In genomic region chr6:125489881-125490559, GRCm38 (mm10) we compare ENCODE assay signal across 9 mouse cellular contexts. TPM values are rescaled to one million over a fixed set of nuclear protein-coding genes. Genes with fewer than 3 reads are reported as not detected.
DNase-seq lines count a peak whose midpoint lies in the region; ATAC-seq and TF ChIP-seq lines count a peak whose summit lies in the region.
"Had no signal": no experiment of that assay in that cellular context is flagged by ENCODE, and none has a peak within 500 bp of the region (broad histone marks: within the 10 kb centered on the region; RNA-seq: fewer than 3 reads in every experiment).

No protein-coding gene starts in this region.

- no peaks in the 10 kb centered on the region; the same call in 1 of the 2 replicates for H3K36me3 ChIP-seq in intestine, postnatal 0 days (ENCODE audit: control insufficient read depth, insufficient read depth)
- H3K36me3 ChIP-seq in intestine, embryonic 15.5 days = no peaks in the 10 kb centered on the region
- H3K36me3 ChIP-seq in E14TG2a.4 (ENCODE audit: insufficient read depth, low read length) = peaks cover 57% of the 10 kb centered on the region
- H3K36me3 ChIP-seq in limb, embryonic 13.5 days = no peaks in the 10 kb centered on the region

- H3K27me3 ChIP-seq in intestine, postnatal 0 days (replicated peaks; ENCODE audit: control insufficient read depth, insufficient read depth, low read length) = no peaks in the 10 kb centered on the region
- no peaks in the 10 kb centered on the region for H3K27me3 ChIP-seq in intestine, embryonic 15.5 days (replicated peaks)
- no peaks in the 10 kb centered on the region for H3K27me3 ChIP-seq in E14TG2a.4 (ENCODE audit: insufficient read depth, low read length)
- H3K27me3 ChIP-seq in limb, embryonic 13.5 days = peaks cover 17% of the 10 kb centered on the region

- H3K4me3 ChIP-seq in intestine, postnatal 0 days (ENCODE audit: low read depth, low read length) = no peak overlapping the region
- H3K4me3 ChIP-seq in intestine, embryonic 15.5 days (replicated peaks) = no peak overlapping the region
- H3K4me3 ChIP-seq in E14TG2a.4 (replicated peaks; ENCODE audit: low read length) = peak overlapping the region; percentile 63
- no peak overlapping the region for H3K4me3 ChIP-seq in limb, embryonic 13.5 days

- H3K4me1 ChIP-seq in intestine, postnatal 0 days (replicated peaks; ENCODE audit: control insufficient read depth, insufficient read depth, low read length) = 0 out of 2 replicates have a peak, but pooled peaks cover 6% of the 10 kb centered on the region
- peaks cover 11% of the 10 kb centered on the region for H3K4me1 ChIP-seq in intestine, embryonic 15.5 days (replicated peaks)
- peaks cover 90% of the 10 kb centered on the region for H3K4me1 ChIP-seq in E14TG2a.4 (replicated peaks; ENCODE audit: low read depth, low read length)
- peaks cover 66% of the 10 kb centered on the region for H3K4me1 ChIP-seq in limb, embryonic 13.5 days

- TF ChIP-seq CTCF in intestine, postnatal 0 days (IDR thresholded peaks at IDR 0.05; ENCODE audit: low read depth) = peak; percentile 33
- TF ChIP-seq CTCF in E14TG2a.4 (conservative IDR thresholded peaks at IDR 0.05; ENCODE audit: low read length) = no peak

- WGBS in intestine, postnatal 0 days = 86% methylated on average over 11 of the region's 11 CpGs
- WGBS in intestine, embryonic 15.5 days = 81% methylated on average over 11 of the region's 11 CpGs
- WGBS in limb, embryonic 13.5 days = 73% methylated on average over 11 of the region's 11 CpGs

- no peak overlapping the region for H3K4me2 ChIP-seq in intestine, postnatal 0 days (replicated peaks; ENCODE audit: low read depth)
- H3K4me2 ChIP-seq in intestine, embryonic 15.5 days (replicated peaks) = no peak overlapping the region
- peak overlapping the region; percentile 25; the same call in 1 of the 2 replicates for H3K4me2 ChIP-seq in limb, embryonic 13.5 days (replicated peaks)
- H3K4me2 ChIP-seq: lung, embryonic 14.5 days had no signal

- H3K27ac ChIP-seq in intestine, postnatal 0 days (ENCODE audit: low read depth, low read length) = no peak overlapping the region
- H3K27ac ChIP-seq in intestine, embryonic 15.5 days = no peak overlapping the region
- peak overlapping the region; percentile 67 for H3K27ac ChIP-seq in limb, embryonic 13.5 days

- H3K9me3 ChIP-seq in intestine, postnatal 0 days (ENCODE audit: control insufficient read depth) = no peaks in the 10 kb centered on the region
- H3K9me3 ChIP-seq in intestine, embryonic 15.5 days = no peaks in the 10 kb centered on the region
- H3K9me3 ChIP-seq in E14TG2a.4 (ENCODE audit: low read length) = no peaks in the 10 kb centered on the region
- H3K9me3 ChIP-seq in limb, embryonic 13.5 days = no peaks in the 10 kb centered on the region

- no peak for ATAC-seq in intestine, postnatal 0 days
- ATAC-seq in intestine, embryonic 15.5 days = no peak
- ATAC-seq in limb, embryonic 13.5 days (ENCODE audit: low FRiP score, low read depth) = no peak

- peak; percentile 65 for DNase-seq in R1 (ENCODE audit: low read depth, low spot score)
- no peak for DNase-seq in T-cell, adult 2 months (ENCODE audit: low spot score)
- DNase-seq in urinary bladder, adult 18-20 months (ENCODE audit: low spot score in 2 of 2) = no peak
- no peak for DNase-seq in embryo, embryonic 9.5 days (ENCODE audit: extremely low spot score)
- DNase-seq: lung, embryonic 14.5 days had no signal

- H3K9ac ChIP-seq in intestine, postnatal 0 days (ENCODE audit: low read depth, low read length) = no peak overlapping the region
- no peak overlapping the region for H3K9ac ChIP-seq in intestine, embryonic 15.5 days
- no peak overlapping the region for H3K9ac ChIP-seq in limb, embryonic 13.5 days
- H3K9ac ChIP-seq: lung, embryonic 14.5 days had no signal

RNA-seq across cellular contexts. Expression of gene Cd9, which starts 4.6 kb away (rescaled TPM):
- 96.1 and 99.5 TPM in 2 replicates for polyA plus RNA-seq in intestine, postnatal 0 days (2015; fragmentation: Nextera tagmentation; extraction: Ambion mirVana)
- polyA plus RNA-seq in intestine, embryonic 15.5 days (2015; fragmentation: Nextera tagmentation; extraction: Ambion mirVana) = 160 and 171 TPM in 2 replicates
- 157 and 174 TPM in 2 replicates for polyA plus RNA-seq in limb, embryonic 13.5 days (2015; fragmentation: Nextera tagmentation; extraction: Ambion mirVana)

RNA-seq across cellular contexts. Expression of gene Vwf, which starts 56.6 kb away (rescaled TPM):
- polyA plus RNA-seq in intestine, postnatal 0 days (2015; fragmentation: Nextera tagmentation; extraction: Ambion mirVana) = 10.6 and 13.2 TPM in 2 replicates
- 12.0 and 12.7 TPM in 2 replicates for polyA plus RNA-seq in intestine, embryonic 15.5 days (2015; fragmentation: Nextera tagmentation; extraction: Ambion mirVana)
- 6.7 and 6.9 TPM in 2 replicates for polyA plus RNA-seq in limb, embryonic 13.5 days (2015; fragmentation: Nextera tagmentation; extraction: Ambion mirVana)
